Mouse (Mus musculus) urinary bladder, postnatal 36 days (tissue): ENCODE data around the gene Gm11214.

Source experiments
- DNase-seq, 2 experiments: peaks; one replicate each; pipeline ENCODE4 v3.0.0; 2022; ENCODE audit warnings: low spot score in 2 of 2, mixed read lengths in 1 of 2

Gm11214 gene

GRCm38 (mm10) chr4:63661426-63661825, 1.8 kb downstream of the Gm11214 start:
- DNase-seq: no peak

- DNase-seq: no peak
Measured at GRCm38 (mm10) chr4:63659775-63660174, 3.4 kb downstream of the Gm11214 start.

DNA sequence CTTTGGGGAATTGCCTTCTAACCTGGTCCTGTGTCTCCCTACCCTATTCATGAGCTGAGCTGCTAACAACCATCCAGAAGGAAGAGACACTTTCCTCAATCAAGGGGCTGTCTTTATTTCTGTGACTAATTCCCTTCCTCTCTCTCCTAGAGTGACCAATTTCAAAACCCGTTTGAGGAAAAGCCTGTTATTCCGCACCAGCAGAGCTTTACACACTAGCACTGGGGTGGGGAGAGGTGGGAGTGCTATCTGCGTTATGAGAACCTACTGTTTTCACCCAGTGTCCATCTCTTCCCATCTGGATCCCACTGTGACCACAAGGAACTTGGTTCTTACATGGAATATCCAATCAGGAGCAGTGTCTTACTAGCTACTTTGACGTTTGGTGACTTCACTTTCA, 4.1 kb downstream of the Gm11214 start:
- DNase-seq: no peak

GRCm38 (mm10) chr4:63654381-63654780, 8.8 kb downstream of the Gm11214 start:
- DNase-seq: no peak

- no peak for DNase-seq
Measured at GRCm38 (mm10) chr4:63643956-63644726, 19.0 kb downstream of the Gm11214 start.

DNA sequence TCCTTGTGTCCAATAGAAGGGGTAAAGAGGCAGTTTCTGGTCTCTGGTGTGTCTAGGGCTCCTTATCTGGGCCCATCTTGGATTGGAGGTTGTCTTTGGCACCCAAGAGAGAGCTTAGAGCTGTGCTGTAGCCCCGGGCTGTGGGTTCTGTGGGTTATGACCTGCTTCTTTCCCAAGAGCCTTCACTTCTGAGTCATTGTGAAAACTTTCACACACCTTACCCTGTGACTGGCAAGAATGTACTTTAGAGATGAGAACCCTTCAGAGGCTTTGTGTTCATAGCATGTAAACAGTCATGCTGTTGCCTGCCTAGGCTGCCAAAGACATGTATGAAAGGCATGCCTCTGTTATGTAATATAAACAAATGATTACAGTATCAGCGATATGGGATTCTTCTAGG, 23.3 kb downstream of the Gm11214 start:
- no peak for DNase-seq

- DNase-seq: no peak
Measured at GRCm38 (mm10) chr4:63638603-63639002, 24.6 kb downstream of the Gm11214 start.

- no peak for DNase-seq
Measured at GRCm38 (mm10) chr4:63633181-63633580, 30.0 kb downstream of the Gm11214 start.

GRCm38 (mm10) chr4:63627111-63627510, 36.1 kb downstream of the Gm11214 start:
- no peak for DNase-seq

DNA sequence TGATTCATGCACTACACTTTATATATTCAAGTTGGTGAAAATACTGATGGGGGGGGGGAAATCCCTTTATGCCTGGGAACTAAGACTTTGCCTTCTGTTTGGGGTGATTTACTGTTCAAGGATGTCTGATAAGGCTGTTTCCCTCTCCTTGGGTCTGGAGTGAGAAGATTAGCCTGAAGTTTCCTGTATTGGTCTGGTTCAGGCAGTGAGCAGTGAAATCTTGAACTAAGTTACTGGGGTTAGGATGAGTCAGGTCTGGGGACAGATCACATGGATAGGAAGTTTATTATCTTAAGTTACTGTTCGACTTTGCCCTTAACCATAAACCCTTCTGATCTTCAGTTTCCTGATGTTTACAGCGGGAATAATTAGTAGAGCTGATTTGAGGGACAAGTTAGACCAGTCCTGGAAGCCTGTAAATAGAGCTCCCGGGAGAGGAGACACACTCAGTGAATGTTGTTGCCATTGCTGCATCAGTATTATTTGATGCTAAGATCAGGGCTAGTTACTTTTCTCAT, 37.6 kb downstream of the Gm11214 start:
- DNase-seq: no peak

DNA sequence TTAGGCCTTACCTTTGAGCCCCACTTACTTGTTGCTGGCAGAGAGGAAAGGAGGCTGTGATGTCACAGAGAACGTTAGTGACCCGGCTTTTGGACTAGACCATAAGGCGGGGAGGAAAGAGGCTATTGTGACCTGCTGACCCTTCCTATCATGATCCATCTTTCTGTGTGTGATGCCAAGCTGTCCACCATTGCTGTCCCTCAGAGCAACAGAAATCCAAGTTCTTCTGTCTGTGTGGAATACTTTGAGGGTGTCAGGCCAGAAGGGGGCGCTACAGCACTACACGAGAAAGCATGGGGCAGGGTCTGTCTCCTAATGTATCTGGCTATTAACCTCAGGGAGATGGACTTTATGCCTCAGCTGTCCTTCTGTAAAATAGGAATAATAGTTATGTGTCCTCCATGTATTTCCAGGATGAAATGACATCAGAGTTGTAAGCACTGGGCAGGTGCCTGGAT, 40.8 kb downstream of the Gm11214 start, which contains the start of gene Tex48:
Tex48 (minus strand) TSS at position 51 of the 458 bp plus-strand sequence.
- no peak for DNase-seq

DNA sequence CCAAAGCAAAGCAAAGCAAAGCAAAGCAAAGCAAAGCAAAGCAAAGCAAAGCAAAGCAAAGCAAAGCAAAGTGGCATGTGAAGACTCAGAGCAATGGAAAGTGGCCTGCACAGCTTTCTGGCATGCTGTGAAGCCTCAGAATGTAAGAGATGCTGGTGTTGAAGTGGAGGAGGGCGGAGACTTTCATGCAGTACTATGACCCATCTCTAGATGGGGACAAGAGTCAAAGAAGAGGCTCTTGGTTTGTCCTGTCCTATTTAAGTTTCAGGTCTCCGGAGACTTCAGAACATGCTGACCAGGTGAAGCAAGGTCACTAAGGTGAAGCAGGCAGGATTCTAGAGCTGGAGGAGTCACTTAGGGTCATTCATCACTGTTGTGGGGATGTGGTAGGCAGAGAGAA, 41.3 kb downstream of the Gm11214 start:
- no peak for DNase-seq
